Mouse (Mus musculus) lung, postnatal 10 days (tissue): ENCODE measurements around the gene Cwf19l1.
"Not testable (repeated sequence)": the region's sequence is repeated elsewhere in the genome, so short reads cannot be mapped to it uniquely, and the experiment has no call there.

Experiments
- DNase-seq: peaks from one replicate; pipeline ENCODE4 v3.0.0; 2021

The Cwf19l1 gene

DNA sequence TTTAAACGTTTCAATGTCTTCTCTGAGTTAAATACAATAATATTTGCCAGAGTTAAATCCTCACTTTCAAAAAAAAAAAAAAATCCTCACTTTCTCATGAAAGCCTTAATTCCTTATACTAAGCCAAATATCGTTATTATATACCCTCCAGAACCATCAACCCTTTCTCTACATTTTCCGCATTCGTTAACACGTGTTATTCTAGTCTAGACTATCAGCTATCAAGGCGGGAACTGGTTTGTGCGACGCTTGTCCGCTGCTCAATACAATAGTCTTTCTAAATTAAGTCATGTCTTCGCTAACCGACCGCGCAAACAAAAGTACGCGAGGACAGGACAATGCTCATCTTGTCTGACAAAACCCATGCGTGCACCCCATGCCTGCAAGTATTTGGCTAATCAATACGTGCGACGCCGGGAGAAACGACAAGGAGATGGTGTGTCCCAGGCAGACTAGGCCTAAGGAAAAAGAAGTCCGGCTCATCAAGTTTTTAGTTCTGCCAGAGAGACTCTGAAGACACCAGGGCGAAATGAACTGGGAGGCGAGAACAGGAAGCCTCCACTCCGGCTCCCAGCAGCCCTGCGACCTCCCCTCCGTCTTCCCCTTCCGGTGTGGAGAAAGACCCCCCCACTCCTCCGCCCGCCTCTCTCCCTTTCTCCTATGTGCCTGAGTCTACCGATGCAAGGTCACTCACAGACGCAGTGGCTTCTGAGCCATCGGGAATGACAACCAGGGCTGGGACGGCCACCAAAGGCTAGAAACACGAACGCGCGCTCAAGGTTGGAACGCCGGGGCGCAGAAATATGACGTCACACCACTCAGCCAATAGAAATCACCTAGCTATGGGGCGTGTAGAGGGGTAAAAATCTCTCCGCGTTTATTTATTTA is at the start of gene Cwf19l1:
Gene Cwf19l1, minus strand, starts transcription at position 805 of the 888 bp plus-strand sequence.
- DNase-seq = peak; percentile 93

DNA sequence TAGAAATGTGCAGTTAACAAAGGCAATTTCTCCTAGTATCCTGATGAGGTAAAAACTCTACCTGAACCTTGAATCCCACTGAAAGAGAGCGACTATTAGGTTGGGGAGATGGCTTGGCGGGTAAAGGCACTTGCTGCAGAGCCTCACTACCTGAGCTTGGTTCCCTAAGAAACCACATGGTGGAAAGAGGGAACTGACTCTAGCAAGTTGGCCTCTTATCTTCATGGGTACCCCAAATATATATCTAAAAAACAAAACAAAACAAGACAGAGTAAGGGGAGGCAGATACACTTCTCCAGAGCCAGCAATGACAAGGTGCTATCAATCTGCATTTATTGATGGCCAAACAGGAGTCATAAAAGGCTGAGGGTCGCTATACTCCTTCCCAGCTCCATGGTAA is 48.3 kb upstream of the Cwf19l1 start:
- no peak for DNase-seq

DNA sequence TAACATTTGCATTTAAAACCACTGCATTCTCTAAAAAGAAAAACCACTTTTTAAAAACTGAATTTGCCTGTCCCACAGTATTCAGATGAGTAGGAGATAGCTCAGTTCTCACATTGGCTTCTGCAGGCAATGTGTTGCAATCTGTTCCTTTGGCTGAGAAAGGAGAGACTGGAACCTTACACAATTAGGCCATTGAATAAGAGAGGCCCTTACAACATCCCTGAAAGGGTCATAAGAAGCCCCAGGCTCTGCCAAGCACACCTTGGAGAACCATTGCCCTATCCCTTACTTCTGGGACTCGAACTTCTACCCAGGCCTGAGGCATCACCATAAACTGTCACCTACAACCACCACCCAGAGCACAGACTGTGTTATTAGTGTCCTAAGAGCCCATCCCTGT is 44.8 kb upstream of the Cwf19l1 start:
- no peak for DNase-seq

GRCm38 (mm10) chr19:44176741-44177140 is 41.1 kb upstream of the Cwf19l1 start:
- no peak for DNase-seq

GRCm38 (mm10) chr19:44174835-44175234 is 39.2 kb upstream of the Cwf19l1 start:
- no peak for DNase-seq

GRCm38 (mm10) chr19:44161515-44161914 is 25.8 kb upstream of the Cwf19l1 start:
- no peak for DNase-seq

- no peak for DNase-seq
Observed at GRCm38 (mm10) chr19:44159386-44159785, 23.7 kb upstream of the Cwf19l1 start.

- DNase-seq = no peak
Observed at GRCm38 (mm10) chr19:44157005-44157404, 21.3 kb upstream of the Cwf19l1 start.

DNA sequence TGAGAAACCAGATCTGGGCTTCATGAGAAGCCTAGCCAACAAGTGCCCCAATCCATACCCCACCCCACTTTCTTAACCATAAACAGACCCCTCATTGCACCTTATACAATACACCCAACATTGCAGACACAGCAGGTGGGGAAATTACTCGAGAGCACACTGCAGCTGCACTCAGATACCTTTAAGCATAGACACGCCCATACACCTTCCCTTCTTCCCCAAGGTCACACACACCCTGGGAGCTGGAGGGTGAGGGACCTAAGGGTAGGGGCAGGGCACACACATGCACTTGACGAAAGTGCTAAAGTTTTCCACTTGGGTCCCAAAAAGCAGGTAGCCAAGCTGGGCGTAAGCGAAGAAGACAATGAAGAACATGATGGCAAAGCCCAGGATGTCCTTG is 18.1 kb upstream of the Cwf19l1 start:
- no peak for DNase-seq

DNA sequence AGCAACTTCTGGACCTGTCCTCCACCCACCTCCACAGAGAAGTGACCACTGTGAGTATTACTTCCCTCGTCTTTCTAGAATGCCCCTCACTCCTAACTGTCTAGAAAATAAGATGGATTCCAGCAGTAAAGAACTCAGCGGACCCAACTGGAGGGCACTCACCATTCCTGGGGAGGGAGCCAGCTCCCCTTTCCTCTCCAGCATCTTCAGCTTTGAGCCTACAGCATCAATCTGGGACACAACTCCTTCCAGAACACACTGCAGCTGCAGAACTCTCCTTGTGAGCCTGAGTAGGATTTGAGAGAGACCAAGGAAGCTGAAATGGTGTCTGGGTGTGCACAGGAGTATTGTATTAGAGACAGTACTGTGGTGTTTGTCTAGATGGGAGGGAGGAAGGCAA is 13.3 kb upstream of the Cwf19l1 start:
- DNase-seq = no peak

GRCm38 (mm10) chr19:44148345-44148744 is 12.7 kb upstream of the Cwf19l1 start:
- DNase-seq = no peak

DNA sequence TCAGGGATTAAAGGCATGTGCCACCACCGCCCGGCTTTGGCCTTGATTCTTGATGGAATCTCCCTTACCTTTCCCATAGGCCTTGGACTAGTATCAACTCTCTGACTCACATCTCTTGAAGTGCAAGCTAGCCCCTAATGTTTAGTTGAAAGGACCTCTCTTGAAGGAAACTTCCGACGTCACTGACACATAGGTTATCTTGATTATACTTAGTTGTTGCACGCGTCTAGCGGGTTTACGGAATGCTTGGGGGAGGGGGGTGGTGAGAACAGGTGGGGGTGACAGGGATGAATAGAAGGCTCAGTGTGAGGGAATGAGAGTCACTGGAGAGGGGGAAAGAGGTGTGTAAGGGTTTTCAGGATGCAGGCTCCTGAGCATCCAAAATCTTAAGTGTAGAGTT is 11.3 kb upstream of the Cwf19l1 start:
- no peak for DNase-seq

- no peak for DNase-seq
Observed at GRCm38 (mm10) chr19:44146568-44146879, 10.8 kb upstream of the Cwf19l1 start.

GRCm38 (mm10) chr19:44145702-44146567 is 10.3 kb upstream of the Cwf19l1 start, which contains the start of gene Bloc1s2:
Gene Bloc1s2 (minus strand): TSS chr19:44146446.
- DNase-seq = peak; percentile 94

DNA sequence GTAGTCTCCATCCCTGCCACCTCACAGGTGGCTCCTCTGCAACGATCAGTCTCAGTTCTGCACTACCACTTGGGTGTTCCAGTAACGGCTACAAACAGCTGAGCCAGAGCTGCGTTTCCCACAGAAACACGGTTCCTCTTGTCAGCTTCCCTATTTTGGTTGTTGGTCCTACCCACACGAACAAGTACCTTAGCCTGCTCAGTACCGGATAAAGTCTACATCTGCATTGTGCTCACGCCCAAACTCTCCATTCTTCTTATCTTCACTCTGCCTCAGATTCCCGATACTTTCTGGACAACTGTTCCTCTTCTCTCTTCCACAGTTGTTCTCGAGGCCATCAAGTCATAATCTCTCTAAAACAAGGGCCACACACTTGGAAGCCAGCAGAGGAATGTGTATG is 8.7 kb upstream of the Cwf19l1 start:
- DNase-seq = no peak

DNA sequence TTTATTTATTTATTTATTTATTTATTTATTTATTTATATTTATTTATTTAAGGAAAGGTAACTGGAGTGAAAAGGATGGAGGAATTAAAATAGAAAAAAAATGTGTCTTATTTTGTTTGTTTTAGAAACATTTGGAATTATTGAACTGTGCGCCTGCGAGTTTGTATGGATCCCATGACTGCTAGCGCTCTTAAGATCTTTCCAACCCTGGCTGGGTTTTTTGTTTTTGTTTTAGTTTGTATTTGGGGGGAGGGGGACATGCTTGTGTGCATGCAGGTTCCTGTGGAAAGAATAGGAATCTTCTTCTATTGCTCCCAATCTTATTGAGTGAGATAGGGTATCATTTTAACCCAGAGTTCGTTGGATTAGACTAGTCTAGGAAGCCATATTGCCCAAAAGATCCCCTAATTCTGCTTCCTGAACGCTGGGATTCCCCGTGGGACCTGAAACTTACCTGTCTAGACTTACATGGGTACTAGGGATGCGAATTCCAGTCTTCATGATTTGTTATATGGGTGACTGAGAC is 347 bp upstream of the Cwf19l1 start:
- DNase-seq = no peak

DNA sequence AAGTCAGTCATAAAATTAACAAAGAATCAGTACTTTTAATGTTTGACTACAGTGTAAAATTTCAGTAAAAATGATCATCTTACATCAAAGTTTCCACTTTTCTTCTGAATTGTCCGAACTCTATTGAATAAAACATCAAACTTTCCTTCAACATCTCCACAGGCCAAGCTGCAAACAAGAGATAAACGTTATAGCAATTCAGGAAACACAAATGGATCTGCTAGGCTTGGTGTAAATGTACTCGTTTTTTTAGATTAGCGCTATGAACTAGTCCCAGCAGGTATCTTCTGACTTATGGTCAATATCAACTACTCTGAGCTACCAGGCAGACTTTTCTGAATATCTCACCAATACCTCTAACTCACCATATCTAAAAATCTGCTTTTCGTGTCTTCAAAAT is 2.8 kb downstream of the Cwf19l1 start:
- DNase-seq = no peak

- no peak for DNase-seq
Observed at GRCm38 (mm10) chr19:44128560-44128959, 7.1 kb downstream of the Cwf19l1 start.

DNA sequence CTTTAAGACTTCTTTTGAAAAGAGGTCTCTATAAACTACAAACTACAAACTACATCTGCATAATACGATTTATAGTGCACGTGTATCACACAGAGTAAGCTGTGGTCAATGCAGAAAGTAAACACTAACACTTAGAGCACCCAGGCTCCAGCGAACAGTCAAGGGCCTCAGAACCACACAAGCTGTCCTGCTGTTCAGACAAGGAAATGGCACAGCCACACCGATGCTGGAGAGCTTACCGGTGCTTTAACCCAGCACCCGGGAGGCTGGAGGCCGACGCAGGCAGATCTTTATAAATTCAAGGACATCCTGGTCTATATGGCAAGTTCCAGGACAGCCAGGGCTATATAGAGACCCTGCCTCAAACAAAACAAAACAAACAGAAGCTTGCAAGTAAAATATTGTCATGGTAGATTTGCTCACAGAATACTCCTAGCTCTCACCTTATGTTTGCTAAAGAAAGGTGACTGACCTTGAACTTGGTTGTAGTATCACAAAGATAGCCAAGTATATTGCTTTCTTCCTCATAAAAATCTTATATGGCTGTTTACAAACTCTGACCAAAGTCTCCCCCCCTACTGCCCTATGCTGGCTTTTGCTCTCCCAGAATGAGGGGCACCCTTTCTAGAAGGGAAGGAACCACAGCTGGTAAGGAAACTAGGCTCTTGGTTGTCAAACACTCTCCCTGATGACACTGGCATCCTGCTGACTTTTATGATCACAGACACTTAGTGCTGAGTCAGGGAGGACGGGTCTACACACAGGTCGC is 7.8 kb downstream of the Cwf19l1 start:
- DNase-seq = no peak

- no peak for DNase-seq
Observed at GRCm38 (mm10) chr19:44121137-44121536, 14.5 kb downstream of the Cwf19l1 start.

- not testable (repeated sequence) for DNase-seq
Observed at GRCm38 (mm10) chr19:44120686-44121085, 15.0 kb downstream of the Cwf19l1 start.

- DNase-seq = no peak
Observed at GRCm38 (mm10) chr19:44117793-44118192, 17.9 kb downstream of the Cwf19l1 start.

GRCm38 (mm10) chr19:44111706-44112105 is 24.0 kb downstream of the Cwf19l1 start:
- DNase-seq = no peak
